Mouse (Mus musculus) heart, adult 2 months (tissue): ENCODE results near the gene A4galt. TPM values are rescaled to one million over a fixed set of nuclear protein-coding genes. Genes with fewer than 3 reads are reported as not detected.

Experiments
- DNase-seq, 2 experiments: peaks; one replicate each; pipeline ENCODE4 v3.0.0; 2021
- H3K27ac ChIP-seq: fragments of 200-600 bp; 2 replicates; pipeline ENCODE4 v1.8.1; 2022
- H3K27me3 ChIP-seq: fragments of 200-500 bp; 2 replicates; pipeline ENCODE4 v1.6.1; 2012; ENCODE audit warnings: mild to moderate bottlenecking, low read length, inconsistent platforms, mixed read lengths; ENCODE audit not compliant: control insufficient read depth, insufficient read depth
- H3K36me3 ChIP-seq: fragments of 200-500 bp; 2 replicates; pipeline ENCODE4 v1.6.1; 2012; ENCODE audit warnings: low read length, inconsistent platforms; ENCODE audit not compliant: control insufficient read depth, insufficient read depth
- H3K4me1 ChIP-seq: fragments of 200-500 bp; 2 replicates; pipeline ENCODE4 v1.6.1; 2011; ENCODE audit warnings: low read length; ENCODE audit not compliant: control insufficient read depth, insufficient read depth
- H3K4me3 ChIP-seq: fragments of 200-600 bp; 2 replicates; pipeline ENCODE4 v1.8.1; 2022
- H3K79me2 ChIP-seq: fragments of 200-500 bp; replicated peaks from 2 replicates; pipeline ENCODE4 v1.6.1; 2012; ENCODE audit warnings: mild to moderate bottlenecking, inconsistent platforms, low read length, moderate library complexity, mixed read lengths; ENCODE audit not compliant: control insufficient read depth, insufficient read depth
- H3K9ac ChIP-seq: fragments of 200-500 bp; 2 replicates; pipeline ENCODE4 v1.6.1; 2012; ENCODE audit warnings: low read depth, mild to moderate bottlenecking, control low read depth, inconsistent platforms, low read length, mixed read lengths
- CTCF ChIP-seq: fragments of 200-600 bp; IDR thresholded peaks from 2 replicates; pipeline ENCODE4 v1.8.1; 2022; ENCODE audit warnings: antibody characterized with exemption, mild to moderate bottlenecking, moderate library complexity
- EP300 ChIP-seq: fragments of 200-500 bp; IDR thresholded peaks from 2 replicates; pipeline ENCODE4 v1.6.1; 2011; ENCODE audit warnings: low read depth, low read length, control low read depth; ENCODE audit not compliant: insufficient read depth
- POLR2A ChIP-seq: fragments of 200-500 bp; IDR thresholded peaks from 2 replicates; pipeline ENCODE4 v1.6.1; 2011; ENCODE audit warnings: mild to moderate bottlenecking, low read depth, low read length, control low read depth; ENCODE audit not compliant: insufficient read depth
- WGBS: fragments of 180-500 bp; shearing (Covaris S2); methylation state at CpG from one replicate; pipeline ENCODE4 v1.1.7; 2018; 5-methylcytosine and 5-hydroxymethylcytosine counted together
- intact Hi-C: fragments of 180-260 bp; cut with DNase I; formaldehyde crosslinking; loops from one replicate; pipeline ENCODE4 v1.15.1; 2025
- polyA plus RNA-seq: library from polyadenylated mRNA; depleted of rRNA; stranded (reverse); fragments of >200 nt; gene quantifications from 2 replicates; pipeline ENCODE4 v1.2.3, GENCODE M21; 2012
- total RNA-seq, 2 experiments: library from RNA; stranded (reverse); gene quantifications; 2 replicates each; pipeline ENCODE4 v1.2.3; 2021

A4galt gene
- total and polyA plus RNA-seq, 3 experiments = 5.2 to 14.9 (median 6.3) TPM

DNA sequence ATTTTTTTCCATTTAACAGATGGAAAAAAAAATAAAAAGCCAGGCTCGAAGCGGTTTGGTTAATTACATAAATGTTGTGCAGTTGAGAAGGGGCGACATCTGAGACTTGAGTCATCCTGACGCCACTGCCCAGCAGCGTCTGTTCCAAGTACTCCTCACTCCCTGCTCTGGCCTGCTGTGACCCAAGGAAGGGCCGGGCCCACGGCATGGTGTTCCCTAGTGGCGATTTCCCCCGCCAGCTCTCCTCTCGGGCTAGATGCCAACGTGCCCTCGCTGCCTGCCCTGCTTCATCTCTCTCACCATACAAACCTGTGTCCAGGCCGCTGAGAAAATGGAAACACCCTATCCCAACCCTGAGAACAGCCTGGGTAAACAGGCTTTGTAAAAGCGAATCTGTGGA lies 486 bp upstream of the A4galt start:
- H3K36me3 ChIP-seq = no peaks in the 10 kb centered on the region
- H3K4me1 ChIP-seq = no peaks in the 10 kb centered on the region
- no peaks in the 10 kb centered on the region for H3K79me2 ChIP-seq
- H3K4me3 ChIP-seq = no peak overlapping the region
- intact Hi-C loops = loop anchor here (5.0 kb wide), 2 partner anchors 40 to 45 kb away; no protein-coding TSS in a partner anchor
- H3K27ac ChIP-seq = peak overlapping the region; percentile 86
- H3K9ac ChIP-seq = no peak overlapping the region
- peaks cover 4% of the 10 kb centered on the region for H3K27me3 ChIP-seq
- TF ChIP-seq CTCF (no peak), POLR2A (no peak), EP300 (no peak)
- DNase-seq = peak; percentile 58 to 68
- WGBS = 31% methylated on average over 14 of the region's 14 CpGs

DNA sequence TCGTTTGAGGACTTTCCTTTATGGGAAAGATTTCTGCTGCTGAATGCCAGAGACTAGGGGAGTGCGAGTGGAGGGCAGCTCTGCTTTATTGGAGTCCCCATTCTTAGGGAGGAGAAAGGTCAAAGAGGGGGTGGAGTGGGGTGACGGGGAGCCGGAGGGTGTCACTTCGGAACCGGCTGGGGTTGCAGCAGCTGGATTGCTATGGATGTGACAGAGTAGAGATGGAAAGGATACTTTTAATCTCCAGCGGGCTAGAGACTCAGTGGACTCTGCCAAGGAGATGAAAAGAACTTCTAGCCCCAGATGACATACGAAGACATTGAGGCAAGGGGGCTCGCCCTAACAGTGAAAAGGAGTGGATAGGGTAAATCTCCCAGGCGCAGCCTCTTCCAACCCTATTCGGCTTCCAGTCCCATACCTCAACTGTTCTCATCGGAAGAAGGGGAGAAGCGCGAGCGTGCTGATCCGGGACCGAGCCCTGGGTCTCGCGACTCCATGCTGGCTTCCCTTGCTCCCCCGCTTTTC lies 861 bp downstream of the A4galt start:
- no peaks in the 10 kb centered on the region for H3K36me3 ChIP-seq
- WGBS = 5% methylated on average over 20 of the region's 20 CpGs
- intact Hi-C loops = loop anchor here (5.0 kb wide), 2 partner anchors 38 to 47 kb away; no protein-coding TSS in a partner anchor
- H3K9ac ChIP-seq = peak overlapping the region; percentile 78
- TF ChIP-seq CTCF (no peak), EP300 (no peak)
- H3K4me1 ChIP-seq = no peaks in the 10 kb centered on the region
- no peaks in the 10 kb centered on the region for H3K79me2 ChIP-seq
- peak; percentile 24 to 45 for DNase-seq
- peak overlapping the region; percentile 86 for H3K27ac ChIP-seq
- peak overlapping the region; percentile 79 for H3K4me3 ChIP-seq
- peaks cover 4% of the 10 kb centered on the region for H3K27me3 ChIP-seq

DNA sequence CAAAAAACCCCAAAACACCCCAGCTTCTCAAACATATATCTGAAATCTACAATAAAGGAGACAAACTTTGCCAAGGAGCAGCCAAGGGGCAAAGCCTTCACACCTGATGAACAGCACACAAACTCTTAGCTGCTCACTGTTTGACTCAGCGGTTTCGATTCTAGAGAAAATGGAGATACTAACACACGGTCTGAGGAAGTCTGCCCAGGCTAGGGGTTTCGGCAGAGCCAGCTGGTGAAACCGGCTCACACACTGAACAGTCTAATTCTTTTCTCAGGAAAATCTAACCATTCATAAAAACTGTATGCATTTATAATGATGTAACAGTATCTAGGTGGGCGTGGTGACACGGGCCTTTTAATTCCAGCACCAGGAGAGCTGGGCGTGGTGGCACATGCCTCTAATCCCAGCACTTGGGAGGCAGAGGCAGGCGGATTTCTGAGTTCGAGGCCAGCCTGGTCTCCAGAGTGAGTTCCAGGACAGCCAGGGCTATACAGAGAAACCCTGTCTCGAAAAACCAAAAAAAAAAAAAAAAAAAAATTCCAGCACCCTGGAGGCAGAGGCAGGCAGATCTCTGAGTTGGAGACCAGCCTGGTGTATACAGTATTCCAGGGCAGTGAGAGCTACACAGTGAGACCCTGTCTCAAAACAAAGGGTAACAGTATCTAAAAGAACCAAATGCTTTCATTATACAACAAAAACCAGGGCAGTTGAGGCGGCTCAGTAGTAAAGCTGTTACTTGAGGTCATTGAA lies 1.9 kb downstream of the A4galt start:
- Histone ChIP-seq H3K4me3 (no peak overlapping the region), H3K79me2 (no peaks in the 10 kb centered on the region), H3K4me1 (no peaks in the 10 kb centered on the region), H3K27ac (no peak overlapping the region), H3K9ac (no peak overlapping the region), H3K27me3 (peaks cover 4% of the 10 kb centered on the region), H3K36me3 (no peaks in the 10 kb centered on the region)
- no peak for DNase-seq
- WGBS = 95% methylated on average over 12 of the region's 12 CpGs
- intact Hi-C loops = loop anchor here (5.0 kb wide), 2 partner anchors 37 to 48 kb away; no protein-coding TSS in a partner anchor
- TF ChIP-seq POLR2A (no peak), EP300 (no peak), CTCF (no peak)

- Histone ChIP-seq H3K9ac (no peak overlapping the region), H3K27me3 (peaks cover 4% of the 10 kb centered on the region)
Measured at GRCm38 (mm10) chr15:83248236-83248844, 3.2 kb downstream of the A4galt start.

GRCm38 (mm10) chr15:83244371-83244770 lies 7.2 kb downstream of the A4galt start:
- no peak overlapping the region for H3K27ac ChIP-seq
- DNase-seq = no peak
- intact Hi-C loops = no loop called here
- H3K9ac ChIP-seq = no peak overlapping the region
- H3K79me2 ChIP-seq = no peaks in the 10 kb centered on the region
- H3K36me3 ChIP-seq = no peaks in the 10 kb centered on the region
- no peak overlapping the region for H3K4me3 ChIP-seq
- H3K27me3 ChIP-seq = no peaks in the 10 kb centered on the region
- 76% methylated on average over 3 of the region's 3 CpGs for WGBS
- no peaks in the 10 kb centered on the region for H3K4me1 ChIP-seq
- TF ChIP-seq POLR2A (no peak), CTCF (no peak), EP300 (no peak)

More at GRCm38 (mm10) chr15:83248236-83248844, 3.2 kb downstream of the A4galt start:
- WGBS = 68% methylated on average over 14 of the region's 14 CpGs
- Histone ChIP-seq H3K4me1 (no peaks in the 10 kb centered on the region), H3K79me2 (no peaks in the 10 kb centered on the region), H3K36me3 (no peaks in the 10 kb centered on the region), H3K4me3 (no peak overlapping the region), H3K27ac (no peak overlapping the region)
- no peak for TF ChIP-seq POLR2A
- TF ChIP-seq CTCF = no peak
- no peak for TF ChIP-seq EP300
- intact Hi-C loops = no loop called here
- DNase-seq = no peak
